Mouse (Mus musculus): ENCODE measurements around the gene Lpo. TPM values are rescaled to one million over a fixed set of nuclear protein-coding genes. Genes with fewer than 3 reads are reported as not detected.

The Lpo gene
- polyA plus RNA-seq, 1 experiment, result not detected

DNA sequence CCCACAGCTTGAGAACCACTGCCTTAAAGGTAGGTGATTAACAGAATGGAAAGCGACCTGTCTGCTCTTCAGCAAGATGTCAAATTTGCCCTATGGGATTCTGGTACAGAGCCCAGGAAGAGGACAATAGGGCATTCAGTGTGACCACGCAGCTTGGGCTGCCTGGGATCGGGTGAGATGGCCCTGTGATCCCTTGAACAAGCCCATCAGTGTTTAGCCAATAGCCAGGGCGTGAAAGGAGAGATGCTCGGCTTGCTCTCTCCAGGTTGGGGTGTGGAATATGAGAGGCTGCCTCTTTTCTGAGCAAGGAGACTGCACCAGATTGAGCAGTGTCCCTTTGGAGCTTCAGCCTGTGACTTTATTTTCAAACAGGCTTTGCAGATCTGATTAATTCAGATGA, 6.6 kb downstream of the Lpo start:
- Histone ChIP-seq H3K27ac (replicated peaks; ENCODE audit: low read depth, low read length) (no peak overlapping the region), H3K4me1 (ENCODE audit: control insufficient read depth, insufficient read depth, insufficient read length, low read length) (no peaks in the 10 kb centered on the region), H3K4me3 (ENCODE audit: insufficient read depth, low read depth, low read length) (no peak overlapping the region)

- Histone ChIP-seq H3K4me3 (ENCODE audit: insufficient read depth, low read depth, low read length) (no peak overlapping the region), H3K4me1 (ENCODE audit: control insufficient read depth, insufficient read depth, insufficient read length, low read length) (no peaks in the 10 kb centered on the region), H3K27ac (replicated peaks; ENCODE audit: low read depth, low read length) (no peak overlapping the region)
These were observed 10.7 kb downstream of the Lpo start for GRCm38 (mm10) chr11:87817443-87817773.

DNA sequence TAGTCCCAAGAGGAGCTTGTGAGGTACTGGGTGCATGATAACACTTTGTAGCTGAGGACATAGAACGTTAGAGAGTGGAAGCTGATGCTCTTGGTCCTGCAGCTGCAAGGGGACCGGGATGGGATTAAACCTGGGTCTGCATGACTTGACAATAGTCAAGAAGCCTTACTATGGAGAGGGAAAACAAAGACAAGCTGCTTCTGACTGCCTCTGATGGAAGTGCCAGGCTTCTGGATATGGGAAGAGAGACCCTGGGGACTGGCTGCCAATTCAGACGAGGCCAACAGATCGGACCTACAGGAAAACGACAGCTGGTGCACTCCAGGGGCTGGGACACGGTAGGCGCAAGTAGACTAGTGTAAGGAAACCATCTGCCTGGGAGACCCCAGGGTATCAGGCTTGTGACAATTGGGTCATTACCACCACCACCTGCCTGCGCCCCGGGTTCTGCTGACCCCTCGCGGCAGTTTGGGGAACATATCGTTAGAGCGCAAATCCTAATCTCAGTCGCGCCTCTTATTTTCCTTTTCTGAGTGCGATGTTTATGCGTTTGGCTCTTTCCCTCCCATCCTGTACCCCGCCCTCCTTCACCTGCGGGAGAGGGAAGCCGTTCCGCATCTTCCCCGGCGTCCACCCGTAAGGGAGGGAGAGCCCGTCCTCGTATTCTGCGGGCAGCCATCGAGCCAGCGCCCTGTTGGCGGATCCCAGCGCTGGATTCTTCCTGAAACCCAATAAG, 11.2 kb downstream of the Lpo start:
- H3K27ac ChIP-seq (replicated peaks; ENCODE audit: low read depth, low read length), result no peak overlapping the region
- peak overlapping the region; percentile 29; the same call in 1 of the 2 replicates for H3K4me3 ChIP-seq (ENCODE audit: insufficient read depth, low read depth, low read length)
- H3K4me1 ChIP-seq (ENCODE audit: control insufficient read depth, insufficient read depth, insufficient read length, low read length), result no peaks in the 10 kb centered on the region

DNA sequence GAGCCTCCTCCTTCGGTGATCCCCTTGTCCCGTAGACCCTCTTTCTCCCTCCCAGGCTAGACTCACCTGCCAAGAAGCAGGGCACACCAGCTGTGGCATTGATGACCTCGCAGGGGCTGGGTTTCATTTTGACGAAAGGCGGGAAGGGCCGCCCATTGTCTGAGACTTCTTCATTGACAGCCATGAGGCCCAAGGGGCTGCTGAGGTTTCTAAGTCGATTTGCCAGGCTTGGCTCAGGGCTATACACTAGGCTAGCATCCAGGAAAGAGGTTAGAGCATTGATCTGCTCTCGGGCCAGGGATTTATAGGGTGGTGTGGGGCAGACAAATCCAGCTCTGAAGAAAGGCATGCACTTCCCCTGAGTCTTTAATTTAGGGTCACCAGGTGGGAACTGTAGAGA, 13.3 kb downstream of the Lpo start:
- H3K4me3 ChIP-seq (ENCODE audit: insufficient read depth, low read depth, low read length), result no peak overlapping the region
- H3K4me1 ChIP-seq (ENCODE audit: control insufficient read depth, insufficient read depth, insufficient read length, low read length), result no peaks in the 10 kb centered on the region
- H3K27ac ChIP-seq (replicated peaks; ENCODE audit: low read depth, low read length), result no peak overlapping the region

- Histone ChIP-seq H3K4me1 (ENCODE audit: control insufficient read depth, insufficient read depth, insufficient read length, low read length) (no peaks in the 10 kb centered on the region), H3K4me3 (ENCODE audit: insufficient read depth, low read depth, low read length) (no peak overlapping the region), H3K27ac (replicated peaks; ENCODE audit: low read depth, low read length) (no peak overlapping the region)
These were observed 16.7 kb downstream of the Lpo start for GRCm38 (mm10) chr11:87811396-87811795.

DNA sequence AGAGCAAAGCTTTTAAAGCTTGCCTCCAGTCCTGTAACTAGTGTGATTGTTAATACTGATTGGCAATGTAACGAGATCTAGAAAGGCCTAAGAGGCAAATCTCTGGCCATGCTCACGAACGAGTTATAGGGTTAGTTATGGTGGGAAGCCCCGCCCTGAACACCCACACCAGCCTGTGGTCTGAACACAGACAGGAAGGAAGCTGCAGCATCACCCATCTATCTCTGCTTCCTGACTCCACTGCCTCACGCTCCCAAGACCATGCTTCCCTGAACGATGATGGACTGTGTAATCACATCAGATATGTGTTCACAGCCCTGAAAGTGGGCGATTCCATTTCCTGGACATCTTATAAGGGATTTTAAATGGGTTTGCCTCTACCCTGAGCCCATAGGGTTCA, 19.9 kb downstream of the Lpo start:
- Histone ChIP-seq H3K27ac (replicated peaks; ENCODE audit: low read depth, low read length) (no peak overlapping the region), H3K4me1 (ENCODE audit: control insufficient read depth, insufficient read depth, insufficient read length, low read length) (no peaks in the 10 kb centered on the region), H3K4me3 (ENCODE audit: insufficient read depth, low read depth, low read length) (no peak overlapping the region)

GRCm38 (mm10) chr11:87807433-87807832, 20.7 kb downstream of the Lpo start:
- no peak overlapping the region for H3K27ac ChIP-seq (replicated peaks; ENCODE audit: low read depth, low read length)
- no peaks in the 10 kb centered on the region for H3K4me1 ChIP-seq (ENCODE audit: control insufficient read depth, insufficient read depth, insufficient read length, low read length)
- no peak overlapping the region for H3K4me3 ChIP-seq (ENCODE audit: insufficient read depth, low read depth, low read length)

- H3K4me3 ChIP-seq (ENCODE audit: insufficient read depth, low read depth, low read length), result no peak overlapping the region
- no peaks in the 10 kb centered on the region for H3K4me1 ChIP-seq (ENCODE audit: control insufficient read depth, insufficient read depth, insufficient read length, low read length)
- no peak overlapping the region for H3K27ac ChIP-seq (replicated peaks; ENCODE audit: low read depth, low read length)
These were observed 22.6 kb downstream of the Lpo start for GRCm38 (mm10) chr11:87805448-87805847.

GRCm38 (mm10) chr11:87802621-87803020, 25.5 kb downstream of the Lpo start:
- Histone ChIP-seq H3K4me3 (ENCODE audit: insufficient read depth, low read depth, low read length) (no peak overlapping the region), H3K4me1 (ENCODE audit: control insufficient read depth, insufficient read depth, insufficient read length, low read length) (no peaks in the 10 kb centered on the region), H3K27ac (replicated peaks; ENCODE audit: low read depth, low read length) (no peak overlapping the region)

GRCm38 (mm10) chr11:87801711-87802275, 26.3 kb downstream of the Lpo start:
- no peak overlapping the region for H3K4me3 ChIP-seq (ENCODE audit: insufficient read depth, low read depth, low read length)
- H3K4me1 ChIP-seq (ENCODE audit: control insufficient read depth, insufficient read depth, insufficient read length, low read length), result no peaks in the 10 kb centered on the region
- no peak overlapping the region for H3K27ac ChIP-seq (replicated peaks; ENCODE audit: low read depth, low read length)

DNA sequence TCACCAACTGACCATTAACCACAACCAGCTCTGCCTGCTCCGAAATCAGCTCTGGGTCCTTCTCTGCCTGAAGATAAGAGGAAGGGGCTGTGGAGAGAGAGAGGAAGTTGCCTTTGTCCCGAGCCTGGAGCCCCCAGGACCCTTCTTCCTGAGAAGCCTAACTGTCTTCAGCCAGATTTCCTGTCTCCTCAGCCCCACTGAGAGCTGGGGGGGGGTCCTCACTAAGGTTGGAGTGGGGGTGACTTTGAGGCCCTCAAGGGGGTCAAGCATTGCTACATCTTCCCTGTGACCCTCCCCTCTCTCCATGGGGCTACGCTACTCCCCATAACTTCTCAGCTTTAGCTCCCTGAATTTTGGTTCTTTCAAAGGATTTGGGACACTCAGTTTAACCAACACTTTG, 34.6 kb downstream of the Lpo start, which contains the start of gene Mpo:
TSS of gene Mpo (plus strand) at position 122 of the 400 bp plus-strand sequence.
- Histone ChIP-seq H3K4me3 (ENCODE audit: insufficient read depth, low read depth, low read length) (no peak within 1 kb of the TSS), H3K4me1 (ENCODE audit: control insufficient read depth, insufficient read depth, insufficient read length, low read length) (no peaks in the 10 kb centered on the region), H3K27ac (replicated peaks; ENCODE audit: low read depth, low read length) (no peak within 1 kb of the TSS)

GRCm38 (mm10) chr11:87790088-87790487, 38.0 kb downstream of the Lpo start:
- Histone ChIP-seq H3K27ac (replicated peaks; ENCODE audit: low read depth, low read length) (no peak overlapping the region), H3K4me3 (ENCODE audit: insufficient read depth, low read depth, low read length) (no peak overlapping the region), H3K4me1 (ENCODE audit: control insufficient read depth, insufficient read depth, insufficient read length, low read length) (no peaks in the 10 kb centered on the region)

DNA sequence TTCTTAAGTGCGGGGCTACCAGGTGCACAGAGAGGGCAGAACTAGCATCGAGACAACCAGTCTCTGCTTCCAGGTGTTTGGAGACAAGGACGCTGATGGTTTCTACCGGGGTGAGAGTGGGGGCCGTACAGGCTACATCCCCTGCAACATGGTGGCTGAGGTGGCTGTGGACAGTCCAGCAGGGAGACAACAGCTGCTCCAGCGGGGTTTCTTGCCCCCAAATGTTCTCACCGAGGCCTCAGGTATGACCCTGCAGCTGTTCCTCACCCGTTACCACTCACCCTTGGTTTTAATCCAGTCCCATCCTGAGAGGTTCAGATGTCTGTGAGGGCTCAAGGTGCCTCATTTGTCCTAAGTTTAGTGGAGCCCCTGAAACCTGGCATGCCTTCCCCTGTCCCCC, 48.0 kb downstream of the Lpo start:
- Histone ChIP-seq H3K4me1 (ENCODE audit: control insufficient read depth, insufficient read depth, insufficient read length, low read length) (no peaks in the 10 kb centered on the region), H3K4me3 (ENCODE audit: insufficient read depth, low read depth, low read length) (no peak overlapping the region), H3K27ac (replicated peaks; ENCODE audit: low read depth, low read length) (no peak overlapping the region)

DNA sequence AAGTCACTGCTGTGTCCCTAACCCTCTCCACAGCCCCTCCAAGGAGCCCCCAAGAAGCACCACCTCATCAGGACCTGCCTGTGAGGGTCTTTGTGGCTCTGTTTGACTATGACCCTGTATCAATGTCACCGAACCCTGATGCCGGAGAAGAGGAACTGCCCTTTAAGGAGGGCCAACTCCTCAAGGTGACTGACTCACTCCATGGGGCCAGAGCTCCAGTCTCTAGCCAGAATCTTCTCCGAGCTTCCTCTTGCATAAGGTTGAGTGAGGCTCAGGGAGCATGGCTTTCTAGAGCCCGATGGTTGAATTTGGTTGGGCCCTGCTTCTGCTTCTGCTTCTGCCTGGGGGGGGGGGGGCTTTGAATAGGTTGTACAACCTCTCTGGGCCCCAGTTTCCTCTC, 48.7 kb downstream of the Lpo start:
- H3K4me1 ChIP-seq (ENCODE audit: control insufficient read depth, insufficient read depth, insufficient read length, low read length), result no peaks in the 10 kb centered on the region

GRCm38 (mm10) chr11:87778915-87779314, 49.2 kb downstream of the Lpo start:
- H3K27ac ChIP-seq (replicated peaks; ENCODE audit: low read depth, low read length), result no peak overlapping the region
- no peak overlapping the region for H3K4me3 ChIP-seq (ENCODE audit: insufficient read depth, low read depth, low read length)
- no peaks in the 10 kb centered on the region for H3K4me1 ChIP-seq (ENCODE audit: control insufficient read depth, insufficient read depth, insufficient read length, low read length)

More for the DNA sequence above, 48.7 kb downstream of the Lpo start:
- H3K27ac ChIP-seq (replicated peaks; ENCODE audit: low read depth, low read length), result no peak overlapping the region
- H3K4me3 ChIP-seq (ENCODE audit: insufficient read depth, low read depth, low read length), result no peak overlapping the region

DNA sequence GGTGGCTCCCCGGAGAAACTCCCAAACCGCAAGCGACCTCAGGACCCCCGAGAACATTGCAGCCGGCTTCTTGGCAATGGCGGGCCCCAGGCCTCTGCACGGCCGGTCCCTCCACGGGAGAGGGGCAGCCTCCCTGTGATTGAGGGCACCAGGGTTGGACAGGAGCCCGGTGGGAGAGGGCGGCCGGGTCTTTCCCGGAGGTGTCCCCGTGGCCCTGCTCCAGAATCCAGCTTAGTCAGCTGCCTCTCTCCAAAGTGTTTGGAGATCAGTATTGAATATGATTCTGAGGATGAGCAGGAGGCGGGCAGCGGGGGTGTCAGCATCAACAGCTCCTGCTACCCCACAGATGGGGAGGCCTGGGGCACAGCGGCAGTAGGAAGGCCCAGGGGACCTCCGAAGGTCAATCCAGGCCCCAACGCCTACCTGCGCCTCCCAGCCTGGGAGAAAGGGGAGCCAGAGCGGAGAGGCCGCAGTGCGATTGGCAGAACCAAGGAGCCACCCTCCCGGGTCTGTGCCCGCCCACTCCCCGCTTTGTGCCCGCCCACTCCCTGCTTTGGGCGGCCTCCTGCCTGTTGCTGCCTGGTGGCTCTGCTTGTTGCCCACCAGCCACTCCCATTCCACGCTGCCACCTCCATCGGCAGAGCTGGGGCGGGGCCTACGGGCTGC, 49.9 kb downstream of the Lpo start:
- H3K4me3 ChIP-seq (ENCODE audit: insufficient read depth, low read depth, low read length), result peak overlapping the region; percentile 6; the same call in 1 of the 2 replicates
- no peak overlapping the region for H3K27ac ChIP-seq (replicated peaks; ENCODE audit: low read depth, low read length)
- H3K4me1 ChIP-seq (ENCODE audit: control insufficient read depth, insufficient read depth, insufficient read length, low read length), result no peaks in the 10 kb centered on the region

Measured in brown adipose tissue, adult 24 weeks (tissue).